Mouse (Mus musculus): ENCODE measurements at regions not wholly inside any gene's neighbourhood (a gene's known extent, or its start where the extent isn't known, plus 50 kb on each side); places are given as distances from the start of the nearest gene placed in this dataset.

- Histone ChIP-seq H3K27ac (no peak overlapping the region), H3K27me3 (no peaks in the 10 kb centered on the region), H3K4me1 (replicated peaks) (no peaks in the 10 kb centered on the region), H3K36me3 (no peaks in the 10 kb centered on the region), H3K9ac (no peak overlapping the region), H3K4me3 (replicated peaks) (no peak overlapping the region), H3K4me2 (no peak overlapping the region), H3K9me3 (replicated peaks) (no peaks in the 10 kb centered on the region)
- ATAC-seq (ENCODE audit: low read depth), result no peak
- WGBS (ENCODE audit: insufficient replicate concordance), result 74% methylated on average over 6 of the region's 6 CpGs
- DNase-seq, result no peak
These were observed 128.7 kb downstream of the Dusp6 start for GRCm38 (mm10) chr10:99391725-99392124.

GRCm38 (mm10) chr10:99392979-99393378, 129.9 kb downstream of the Dusp6 start:
- ATAC-seq (ENCODE audit: low read depth), result no peak
- H3K4me3 ChIP-seq (replicated peaks), result no peak overlapping the region
- no peaks in the 10 kb centered on the region for H3K9me3 ChIP-seq (replicated peaks)
- H3K4me2 ChIP-seq, result no peak overlapping the region
- no peaks in the 10 kb centered on the region for H3K4me1 ChIP-seq (replicated peaks)
- no peak overlapping the region for H3K27ac ChIP-seq
- no peaks in the 10 kb centered on the region for H3K36me3 ChIP-seq
- H3K9ac ChIP-seq, result no peak overlapping the region
- H3K27me3 ChIP-seq, result no peaks in the 10 kb centered on the region
- no peak for DNase-seq
- 59% methylated on average over 5 of the region's 5 CpGs for WGBS (ENCODE audit: insufficient replicate concordance)

GRCm38 (mm10) chr10:99393523-99393922, 130.5 kb downstream of the Dusp6 start:
- no peaks in the 10 kb centered on the region for H3K36me3 ChIP-seq
- 30% methylated on average over 8 of the region's 8 CpGs for WGBS (ENCODE audit: insufficient replicate concordance)
- DNase-seq (no peak), ATAC-seq (ENCODE audit: low read depth) (no peak)
- H3K4me2 ChIP-seq, result no peak overlapping the region
- H3K4me3 ChIP-seq (replicated peaks), result no peak overlapping the region
- no peak overlapping the region for H3K9ac ChIP-seq
- H3K9me3 ChIP-seq (replicated peaks), result no peaks in the 10 kb centered on the region
- H3K27me3 ChIP-seq, result no peaks in the 10 kb centered on the region
- no peak overlapping the region for H3K27ac ChIP-seq
- no peaks in the 10 kb centered on the region for H3K4me1 ChIP-seq (replicated peaks)

DNA sequence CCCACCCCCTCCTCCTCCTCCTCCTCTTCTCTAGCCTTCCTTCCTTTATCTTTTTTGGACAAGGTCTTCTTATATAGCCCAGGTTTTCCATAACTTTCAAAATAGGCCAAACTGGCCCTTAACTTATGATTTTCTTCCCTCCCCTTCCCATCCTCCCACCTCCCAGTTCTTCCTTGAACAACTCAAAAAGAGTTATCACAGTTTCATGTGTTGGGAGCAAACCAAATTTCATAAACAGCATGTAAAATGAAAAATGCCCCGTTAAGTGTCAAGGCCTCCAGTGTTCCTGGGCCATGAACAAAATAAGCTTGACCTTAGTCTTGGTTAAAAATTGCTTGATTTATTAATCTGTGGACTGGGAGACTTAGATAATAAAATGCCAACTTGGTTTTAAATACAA, 132.4 kb downstream of the Dusp6 start:
- Histone ChIP-seq H3K4me2 (no peak overlapping the region), H3K4me3 (replicated peaks) (no peak overlapping the region), H3K27ac (no peak overlapping the region), H3K9me3 (replicated peaks) (no peaks in the 10 kb centered on the region), H3K9ac (no peak overlapping the region), H3K36me3 (no peaks in the 10 kb centered on the region), H3K27me3 (no peaks in the 10 kb centered on the region), H3K4me1 (replicated peaks) (no peaks in the 10 kb centered on the region)
- ATAC-seq (ENCODE audit: low read depth), result no peak
- no peak for DNase-seq
- WGBS (ENCODE audit: insufficient replicate concordance), result 63% methylated on average over 1 of the region's 1 CpGs

- H3K4me2 ChIP-seq, result no peak overlapping the region
- no peak overlapping the region for H3K4me3 ChIP-seq (replicated peaks)
- no peak for ATAC-seq (ENCODE audit: low read depth)
- no peaks in the 10 kb centered on the region for H3K27me3 ChIP-seq
- no peaks in the 10 kb centered on the region for H3K36me3 ChIP-seq
- no peaks in the 10 kb centered on the region for H3K4me1 ChIP-seq (replicated peaks)
- no peak overlapping the region for H3K9ac ChIP-seq
- no peak for DNase-seq
- WGBS (ENCODE audit: insufficient replicate concordance), result 59% methylated on average over 3 of the region's 3 CpGs
- H3K9me3 ChIP-seq (replicated peaks), result no peaks in the 10 kb centered on the region
- H3K27ac ChIP-seq, result no peak overlapping the region
These were observed 133.6 kb downstream of the Dusp6 start for GRCm38 (mm10) chr10:99396630-99397029.

DNA sequence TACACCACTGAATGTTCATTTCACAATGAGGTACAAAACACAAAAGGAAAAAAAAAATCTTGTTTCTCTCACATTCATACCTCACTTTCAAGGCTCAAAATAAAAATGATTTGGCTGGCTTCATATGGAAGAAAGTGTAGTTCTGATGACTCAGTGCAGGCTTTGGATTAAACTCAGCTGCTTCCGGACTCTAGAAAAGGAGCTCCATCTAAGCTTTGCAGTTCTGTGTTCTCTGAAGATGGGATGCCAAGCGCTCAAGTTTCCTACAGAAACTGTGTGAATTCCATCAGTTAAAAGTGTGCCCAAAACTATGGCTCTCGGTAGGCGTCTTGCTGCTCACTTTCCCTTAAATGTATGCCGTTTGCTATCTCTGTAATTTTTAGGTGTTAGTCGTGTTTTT, 137.0 kb downstream of the Dusp6 start:
- Histone ChIP-seq H3K4me2 (no peak overlapping the region), H3K27ac (no peak overlapping the region), H3K9ac (no peak overlapping the region), H3K9me3 (replicated peaks) (no peaks in the 10 kb centered on the region), H3K4me1 (replicated peaks) (no peaks in the 10 kb centered on the region), H3K36me3 (no peaks in the 10 kb centered on the region), H3K27me3 (no peaks in the 10 kb centered on the region), H3K4me3 (replicated peaks) (no peak overlapping the region)
- ATAC-seq (ENCODE audit: low read depth) (no peak), DNase-seq (no peak)
- 78% methylated on average over 6 of the region's 6 CpGs for WGBS (ENCODE audit: insufficient replicate concordance)

DNA sequence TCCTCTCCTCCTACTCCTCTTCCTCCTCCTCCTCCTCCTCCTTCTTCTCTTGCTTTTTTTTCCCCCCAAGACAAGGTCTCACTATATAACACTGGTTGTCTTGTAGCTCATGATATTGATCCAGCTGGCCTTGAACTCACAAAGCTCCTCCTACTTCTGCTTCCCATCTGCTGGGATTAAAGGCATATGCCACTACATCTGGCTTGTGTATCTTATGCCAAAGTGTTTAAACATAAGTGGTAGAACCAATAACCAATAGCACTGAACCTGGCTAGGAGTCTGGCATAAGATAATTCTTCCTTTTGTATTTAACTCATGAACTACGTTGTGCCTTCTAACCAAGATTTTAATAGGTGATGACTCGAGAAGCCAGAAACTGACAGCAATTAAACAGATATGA, 143.7 kb downstream of the Dusp6 start:
- WGBS (ENCODE audit: insufficient replicate concordance), result 75% methylated on average over 2 of the region's 2 CpGs
- Histone ChIP-seq H3K4me1 (replicated peaks) (no peaks in the 10 kb centered on the region), H3K27ac (no peak overlapping the region), H3K27me3 (no peaks in the 10 kb centered on the region), H3K9ac (no peak overlapping the region), H3K4me2 (no peak overlapping the region), H3K36me3 (no peaks in the 10 kb centered on the region), H3K4me3 (replicated peaks) (no peak overlapping the region), H3K9me3 (replicated peaks) (peaks cover 6% of the 10 kb centered on the region; the same call in 1 of the 2 replicates)
- no peak for ATAC-seq (ENCODE audit: low read depth)
- no peak for DNase-seq

GRCm38 (mm10) chr10:99408786-99409185, 145.8 kb downstream of the Dusp6 start:
- Histone ChIP-seq H3K9ac (no peak overlapping the region), H3K9me3 (replicated peaks) (peaks cover 6% of the 10 kb centered on the region; the same call in 1 of the 2 replicates), H3K4me3 (replicated peaks) (no peak overlapping the region), H3K27ac (no peak overlapping the region), H3K36me3 (no peaks in the 10 kb centered on the region), H3K27me3 (no peaks in the 10 kb centered on the region), H3K4me1 (replicated peaks) (no peaks in the 10 kb centered on the region), H3K4me2 (no peak overlapping the region)
- ATAC-seq (ENCODE audit: low read depth), result no peak
- WGBS (ENCODE audit: insufficient replicate concordance), result 73% methylated on average over 2 of the region's 2 CpGs
- DNase-seq, result no peak

GRCm38 (mm10) chr10:99409744-99410143, 146.7 kb downstream of the Dusp6 start:
- Histone ChIP-seq H3K4me2 (no peak overlapping the region), H3K9me3 (replicated peaks) (peaks cover 6% of the 10 kb centered on the region; the same call in 1 of the 2 replicates), H3K4me3 (replicated peaks) (no peak overlapping the region), H3K4me1 (replicated peaks) (no peaks in the 10 kb centered on the region), H3K9ac (no peak overlapping the region), H3K36me3 (no peaks in the 10 kb centered on the region), H3K27me3 (no peaks in the 10 kb centered on the region), H3K27ac (no peak overlapping the region)
- ATAC-seq (ENCODE audit: low read depth) (no peak), DNase-seq (no peak)
- 50% methylated on average over 11 of the region's 11 CpGs for WGBS (ENCODE audit: insufficient replicate concordance)

DNA sequence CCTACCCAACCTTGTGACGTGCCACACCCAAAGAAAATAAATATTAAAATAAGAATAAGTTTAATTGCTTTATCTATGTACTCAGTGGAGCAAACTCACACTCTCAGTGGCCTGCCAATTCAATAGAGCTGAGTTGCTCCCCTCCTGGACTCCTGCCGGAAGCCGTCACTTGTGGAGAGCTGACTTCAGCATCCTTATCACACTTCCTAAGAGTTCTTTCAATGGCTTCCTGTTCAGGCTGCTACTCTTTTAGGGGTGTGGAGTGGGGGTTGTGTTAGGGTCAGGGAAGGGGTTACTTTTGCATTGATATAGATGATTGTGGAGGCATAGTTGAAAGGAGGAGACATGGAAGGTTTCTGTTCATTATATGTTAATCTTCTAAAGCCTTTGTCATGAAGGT, 147.7 kb downstream of the Dusp6 start:
- ATAC-seq (ENCODE audit: low read depth), result no peak
- no peaks in the 10 kb centered on the region for H3K4me1 ChIP-seq (replicated peaks)
- no peak overlapping the region for H3K27ac ChIP-seq
- no peak overlapping the region for H3K9ac ChIP-seq
- H3K9me3 ChIP-seq (replicated peaks), result peaks cover 6% of the 10 kb centered on the region; the same call in 1 of the 2 replicates
- 22% methylated on average over 3 of the region's 3 CpGs for WGBS (ENCODE audit: insufficient replicate concordance)
- no peak overlapping the region for H3K4me3 ChIP-seq (replicated peaks)
- no peaks in the 10 kb centered on the region for H3K27me3 ChIP-seq
- H3K36me3 ChIP-seq, result no peaks in the 10 kb centered on the region
- H3K4me2 ChIP-seq, result no peak overlapping the region
- no peak for DNase-seq

GRCm38 (mm10) chr10:99413455-99413854, 150.4 kb downstream of the Dusp6 start:
- DNase-seq (no peak), ATAC-seq (ENCODE audit: low read depth) (no peak)
- Histone ChIP-seq H3K9ac (no peak overlapping the region), H3K4me3 (replicated peaks) (no peak overlapping the region), H3K27me3 (no peaks in the 10 kb centered on the region), H3K36me3 (no peaks in the 10 kb centered on the region), H3K27ac (no peak overlapping the region), H3K9me3 (replicated peaks) (no peaks in the 10 kb centered on the region), H3K4me2 (no peak overlapping the region), H3K4me1 (replicated peaks) (no peaks in the 10 kb centered on the region)
- 58% methylated on average over 3 of the region's 3 CpGs for WGBS (ENCODE audit: insufficient replicate concordance)

GRCm38 (mm10) chr10:99416271-99416670, 153.2 kb downstream of the Dusp6 start:
- Histone ChIP-seq H3K27me3 (no peaks in the 10 kb centered on the region), H3K36me3 (no peaks in the 10 kb centered on the region), H3K4me3 (replicated peaks) (no peak overlapping the region), H3K4me1 (replicated peaks) (no peaks in the 10 kb centered on the region), H3K27ac (no peak overlapping the region), H3K9ac (no peak overlapping the region), H3K9me3 (replicated peaks) (no peaks in the 10 kb centered on the region), H3K4me2 (no peak overlapping the region)
- no peak for DNase-seq
- WGBS (ENCODE audit: insufficient replicate concordance), result 46% methylated on average over 8 of the region's 8 CpGs
- no peak for ATAC-seq (ENCODE audit: low read depth)

Data from liver, embryonic 13.5 days (tissue).